Mouse (Mus musculus) midbrain, embryonic 16.5 days (tissue): Measurements from ENCODE around the gene Cage1. TPM values are rescaled to one million over a fixed set of nuclear protein-coding genes. Genes with fewer than 3 reads are reported as not detected.

Experiments
- ATAC-seq: fragments of 200-750 bp; cut with Nextera tagmentation; 2 replicates; pipeline ENCODE4 v1.8.0; 2017; ENCODE audit warnings: moderate TSS enrichment
- H3K27ac ChIP-seq: fragments of 300-500 bp; sonication (generic); 2 replicates; pipeline ENCODE4 v1.5.1; 2014; ENCODE audit warnings: mild to moderate bottlenecking, low read length, mixed read lengths
- H3K27me3 ChIP-seq: fragments of 300-500 bp; sonication (generic); 2 replicates; pipeline ENCODE4 v1.6.1; 2014; ENCODE audit warnings: low read depth, low read length, mixed read lengths; ENCODE audit not compliant: control insufficient read depth, insufficient read depth
- H3K36me3 ChIP-seq: fragments of 300-500 bp; sonication (generic); 2 replicates; pipeline ENCODE4 v1.6.1; 2014; ENCODE audit warnings: mild to moderate bottlenecking, low read length, moderate library complexity, mixed read lengths; ENCODE audit not compliant: control insufficient read depth, insufficient read depth
- H3K4me1 ChIP-seq: fragments of 300-500 bp; sonication (generic); 2 replicates; pipeline ENCODE4 v1.6.1; 2014; ENCODE audit warnings: mild to moderate bottlenecking, low read length, mixed read lengths; ENCODE audit not compliant: control insufficient read depth, insufficient read depth
- H3K4me2 ChIP-seq: fragments of 300-500 bp; sonication (generic); 2 replicates; pipeline ENCODE4 v1.6.1; 2014; ENCODE audit warnings: mild to moderate bottlenecking, low read length, mixed read lengths
- H3K4me3 ChIP-seq: fragments of 300-500 bp; sonication (generic); 2 replicates; pipeline ENCODE4 v1.5.1; 2014; ENCODE audit warnings: low read depth, mild to moderate bottlenecking, low read length, moderate library complexity, mixed read lengths
- H3K9ac ChIP-seq: fragments of 300-500 bp; sonication (generic); 2 replicates; pipeline ENCODE4 v1.6.1; 2014; ENCODE audit warnings: low read depth, low read length, mixed read lengths
- H3K9me3 ChIP-seq: fragments of 300-500 bp; sonication (generic); replicated peaks from 2 replicates; pipeline ENCODE4 v1.6.1; 2014; ENCODE audit warnings: mild to moderate bottlenecking, low read length, mixed read lengths; ENCODE audit not compliant: control insufficient read depth, poor library complexity, severe bottlenecking
- WGBS: fragments of 180-500 bp; shearing (Covaris S2); extraction: QIAGEN DNeasy Blood & Tissue Kit; methylation state at CpG from one replicate; pipeline ENCODE4 v1.1.7; 2014; 5-methylcytosine and 5-hydroxymethylcytosine counted together
- microRNA-seq: library from miRNA; unstranded; fragments of <30 nt; microRNA quantifications from one replicate; pipeline ENCODE4, GENCODE M21; 2017
- polyA plus RNA-seq: library from polyadenylated mRNA; unstranded; fragments of >200 nt; fragmentation: Nextera tagmentation; extraction: Ambion mirVana; gene quantifications from 2 replicates; pipeline ENCODE4 v1.2.1, GENCODE M21; 2015

Gene Cage1
- polyA plus RNA-seq, 1 experiment from 2014 or later, result 4.1 TPM

DNA sequence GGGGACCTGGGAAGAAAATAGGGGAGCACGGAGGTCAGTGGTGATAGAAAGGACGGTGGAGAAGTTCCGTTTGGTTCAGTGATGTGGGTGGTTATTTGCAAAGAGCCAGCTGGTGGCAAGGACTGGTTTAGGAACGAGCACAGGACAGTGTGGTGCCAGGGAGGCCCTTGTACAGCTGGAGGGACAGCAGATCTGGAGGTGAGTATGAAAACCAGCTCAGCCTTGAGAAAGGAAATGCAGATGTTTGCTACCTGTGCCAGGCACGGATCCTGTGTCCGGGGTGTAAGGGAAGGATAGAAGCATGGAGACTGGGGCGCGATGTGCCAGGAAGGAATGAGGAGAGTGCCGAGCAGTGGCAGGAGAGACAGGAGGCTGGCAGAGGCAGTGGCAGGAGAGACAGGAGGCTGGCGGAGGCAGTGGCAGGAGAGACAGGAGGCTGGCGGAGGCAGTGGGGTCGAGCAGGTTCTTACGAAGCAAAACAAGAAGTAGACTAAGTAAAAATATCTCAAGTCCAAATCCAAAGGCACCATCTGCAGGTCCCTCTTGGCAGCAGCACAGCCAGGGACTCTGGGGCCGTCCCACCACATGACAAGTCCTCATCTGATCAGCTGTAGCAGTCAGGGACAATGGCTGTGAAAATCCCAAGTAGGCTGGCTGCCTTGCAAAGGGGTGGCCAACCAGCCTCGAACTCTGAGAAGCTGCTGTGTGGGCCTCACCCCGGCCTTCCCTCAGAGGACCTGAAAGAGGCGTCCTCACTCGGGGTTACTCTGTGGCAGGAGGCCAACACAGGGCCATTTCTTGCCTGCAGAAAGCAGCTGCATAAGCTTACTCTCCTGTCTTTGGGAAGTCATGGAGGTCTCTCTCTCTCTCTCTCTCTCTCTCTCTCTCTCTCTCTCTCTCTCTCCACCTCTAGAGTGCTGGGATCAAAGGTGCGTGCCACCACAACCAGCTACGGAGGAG, 72.5 kb downstream of the Cage1 start:
- Histone ChIP-seq H3K4me2 (0 out of 2 replicates have a peak overlapping the region, but pooled peaks have one; percentile 34), H3K27me3 (no peaks in the 10 kb centered on the region), H3K36me3 (no peaks in the 10 kb centered on the region), H3K9me3 (no peaks in the 10 kb centered on the region), H3K9ac (no peak overlapping the region), H3K4me3 (no peak overlapping the region), H3K4me1 (peaks cover 8% of the 10 kb centered on the region; the same call in 1 of the 2 replicates), H3K27ac (no peak overlapping the region)
- no peak for ATAC-seq
- WGBS, result 37% methylated on average over 20 of the region's 20 CpGs

DNA sequence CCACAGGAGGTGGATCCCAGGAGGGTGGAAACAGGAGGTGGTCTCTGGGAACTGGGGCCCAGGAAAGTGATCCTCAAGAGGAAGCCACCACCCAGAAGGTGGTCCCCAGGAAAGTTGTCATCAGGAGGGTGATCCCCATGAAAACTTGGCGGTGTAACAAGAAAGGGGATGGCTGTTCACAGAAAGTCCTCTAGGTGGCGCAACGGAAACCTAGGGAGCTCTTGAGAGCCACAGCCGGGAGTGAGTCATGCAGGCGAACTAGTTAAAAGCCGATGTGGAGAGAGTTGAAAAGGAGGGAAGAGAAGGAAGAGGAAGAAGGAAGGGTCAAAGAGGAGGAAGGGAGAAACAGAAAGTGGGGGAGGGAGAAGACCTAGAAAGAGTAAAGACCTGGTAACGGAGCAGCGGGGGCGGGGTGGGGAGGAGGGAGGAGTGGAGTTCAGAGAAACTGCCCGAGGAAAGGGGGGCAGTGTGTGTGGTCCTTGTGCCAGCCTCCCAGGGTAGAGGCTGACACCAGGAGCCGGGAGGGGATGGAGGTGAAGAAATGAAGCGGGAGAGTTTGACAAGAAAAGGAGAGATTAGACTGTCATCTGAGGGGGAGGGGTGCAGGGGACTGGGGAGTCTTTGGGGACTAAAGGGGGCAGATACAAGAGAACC, 73.4 kb downstream of the Cage1 start:
- Histone ChIP-seq H3K4me3 (peak overlapping the region; percentile 3; the same call in 1 of the 2 replicates), H3K36me3 (no peaks in the 10 kb centered on the region), H3K9ac (no peak overlapping the region), H3K27ac (no peak overlapping the region), H3K4me1 (peaks cover 4% of the 10 kb centered on the region; the same call in 1 of the 2 replicates), H3K27me3 (no peaks in the 10 kb centered on the region), H3K9me3 (no peaks in the 10 kb centered on the region), H3K4me2 (peak overlapping the region; percentile 34)
- 0 out of 2 replicates have a peak, but pooled peaks have one; percentile 37 for ATAC-seq
- under 1% methylated on average over 12 of the region's 12 CpGs for WGBS

DNA sequence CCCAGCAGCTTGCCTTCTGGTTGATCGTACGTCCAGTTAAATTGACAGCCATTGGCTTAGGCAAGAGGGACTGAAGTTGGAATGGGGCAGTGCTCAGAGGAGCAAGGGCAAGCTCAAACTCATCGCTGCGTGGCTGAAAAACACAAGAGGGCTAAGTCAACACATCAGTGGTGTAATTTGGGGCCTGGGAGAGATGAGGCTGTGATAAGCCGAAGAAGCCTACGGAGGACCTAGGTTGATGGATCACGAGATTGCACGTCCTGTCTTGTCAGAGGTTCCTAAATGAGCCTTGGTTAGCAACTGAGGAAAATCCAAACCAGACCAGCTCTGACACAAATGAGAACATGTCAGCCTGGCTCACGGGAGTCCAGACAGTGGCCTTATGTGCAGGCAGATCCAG, 74.3 kb downstream of the Cage1 start:
- H3K9me3 ChIP-seq, result no peaks in the 10 kb centered on the region
- H3K4me1 ChIP-seq, result peaks cover 4% of the 10 kb centered on the region; the same call in 1 of the 2 replicates
- H3K4me3 ChIP-seq, result no peak overlapping the region
- no peak for ATAC-seq
- H3K4me2 ChIP-seq, result no peak overlapping the region
- no peaks in the 10 kb centered on the region for H3K36me3 ChIP-seq
- H3K27me3 ChIP-seq, result no peaks in the 10 kb centered on the region
- WGBS, result 90% methylated on average over 9 of the region's 9 CpGs
- no peak overlapping the region for H3K27ac ChIP-seq
- H3K9ac ChIP-seq, result no peak overlapping the region

DNA sequence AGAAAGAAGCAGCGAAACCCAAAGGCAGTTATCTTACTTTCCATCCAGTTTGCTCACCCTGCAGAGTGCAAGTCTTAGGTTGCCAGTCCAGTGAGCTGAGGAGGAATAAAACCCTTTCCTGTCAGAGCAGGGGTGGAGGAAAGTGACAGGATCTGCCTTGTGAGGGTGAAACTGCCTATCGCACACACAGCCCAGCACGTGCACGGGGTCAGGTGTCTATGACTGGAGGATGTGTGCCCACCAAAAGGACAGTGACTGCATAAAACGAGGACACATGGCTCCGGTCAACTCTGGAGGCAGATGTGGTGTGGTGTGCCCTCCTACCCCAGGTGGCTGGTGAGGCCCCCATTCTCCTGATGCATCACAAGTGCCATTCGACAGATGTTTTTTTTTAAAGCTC, 76.9 kb downstream of the Cage1 start:
- H3K9me3 ChIP-seq, result no peaks in the 10 kb centered on the region
- ATAC-seq, result no peak
- no peak overlapping the region for H3K9ac ChIP-seq
- no peak overlapping the region for H3K4me2 ChIP-seq
- WGBS, result 92% methylated on average over 7 of the region's 7 CpGs
- H3K4me1 ChIP-seq, result peaks cover 4% of the 10 kb centered on the region; the same call in 1 of the 2 replicates
- no peaks in the 10 kb centered on the region for H3K27me3 ChIP-seq
- H3K4me3 ChIP-seq, result no peak overlapping the region
- H3K27ac ChIP-seq, result no peak overlapping the region
- H3K36me3 ChIP-seq, result no peaks in the 10 kb centered on the region

DNA sequence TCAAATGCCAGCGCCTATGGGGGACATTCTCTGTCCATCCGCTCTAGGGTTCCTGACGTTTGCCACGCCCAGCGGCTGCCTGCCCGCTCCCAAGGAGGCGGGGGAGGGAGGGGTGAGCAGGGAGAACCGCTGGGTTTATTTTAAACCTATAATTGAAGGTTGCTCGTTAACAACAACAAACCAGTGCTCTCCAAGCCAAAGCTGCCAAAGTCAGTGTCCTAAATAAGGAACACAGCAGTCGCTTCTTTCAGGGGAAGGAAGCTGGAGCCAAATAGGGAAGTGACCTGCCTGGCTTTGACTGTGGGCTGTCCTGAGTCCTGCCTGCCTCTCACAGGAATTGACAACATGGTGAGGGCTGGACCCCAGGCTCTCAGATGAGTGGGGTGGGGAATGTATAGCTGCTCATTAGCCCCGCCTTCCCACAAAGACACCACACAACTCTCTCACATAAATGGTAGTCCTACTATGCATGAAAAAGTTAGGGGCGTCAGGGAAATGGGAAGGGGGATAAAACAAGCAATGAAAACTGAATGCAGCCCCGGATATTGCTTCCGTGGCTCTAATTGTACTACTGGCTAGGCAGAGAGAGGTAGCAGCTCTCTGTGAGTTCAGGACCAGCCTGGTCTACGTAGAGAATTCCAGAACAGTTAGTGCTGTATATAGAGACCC, 77.5 kb downstream of the Cage1 start:
- ATAC-seq, result no peak
- Histone ChIP-seq H3K27ac (no peak overlapping the region), H3K9me3 (no peaks in the 10 kb centered on the region), H3K4me1 (peaks cover 4% of the 10 kb centered on the region; the same call in 1 of the 2 replicates), H3K36me3 (no peaks in the 10 kb centered on the region), H3K4me2 (no peak overlapping the region), H3K27me3 (no peaks in the 10 kb centered on the region), H3K4me3 (no peak overlapping the region), H3K9ac (no peak overlapping the region)
- 77% methylated on average over 15 of the region's 15 CpGs for WGBS

DNA sequence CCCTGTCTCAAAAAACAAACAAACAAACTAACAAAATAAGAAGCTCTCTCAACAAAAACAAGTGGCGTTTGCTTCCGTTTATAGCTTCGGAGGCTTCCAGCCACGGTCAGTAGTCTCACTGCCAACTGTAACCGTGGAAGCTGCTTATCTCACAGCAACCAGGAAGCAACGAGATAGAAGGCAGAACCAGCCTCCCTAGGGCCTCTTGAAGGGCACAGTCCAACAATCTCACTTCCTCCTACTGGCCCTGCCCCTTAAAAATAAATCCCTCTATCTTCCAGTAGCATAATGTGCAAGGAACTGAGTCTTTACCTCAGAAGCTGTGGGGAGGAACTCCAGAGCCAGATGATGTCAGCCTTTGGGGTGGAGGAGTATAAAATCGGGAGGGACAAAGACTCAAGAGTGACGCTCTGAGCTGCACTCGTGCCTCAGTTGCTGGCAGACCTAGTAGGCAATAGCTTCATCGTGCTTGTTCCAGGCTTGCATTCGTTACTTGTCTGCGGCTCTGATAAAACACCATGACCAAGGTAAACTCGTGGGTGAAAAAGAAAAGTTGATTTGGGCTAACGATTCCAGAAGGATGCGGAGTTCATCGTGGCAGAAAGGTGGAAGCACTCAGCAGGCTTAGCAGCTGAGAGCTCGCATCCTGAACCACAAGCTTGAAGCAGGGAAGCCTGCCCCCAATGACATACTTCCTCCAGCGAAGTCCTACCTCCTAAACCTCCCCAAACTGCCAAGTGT, 78.2 kb downstream of the Cage1 start:
- Histone ChIP-seq H3K36me3 (no peaks in the 10 kb centered on the region), H3K9me3 (no peaks in the 10 kb centered on the region), H3K9ac (no peak overlapping the region), H3K4me2 (no peak overlapping the region), H3K27ac (no peak overlapping the region), H3K27me3 (no peaks in the 10 kb centered on the region), H3K4me1 (peaks cover under 1% of the 10 kb centered on the region; the same call in 1 of the 2 replicates), H3K4me3 (no peak overlapping the region)
- 90% methylated on average over 18 of the region's 18 CpGs for WGBS
- no peak for ATAC-seq

Small RNAs within 50 kb of the gene (microRNA-seq; reads per million reads assigned to microRNA genes)
- gene Gm27387, result not detected

Other genes with a start within 250 kb of the Cage1 start
- 69.2 and 71.1 TPM in 2 replicates for gene Ssr1, start 42.9 kb downstream of the Cage1 start, polyA plus RNA-seq
- gene Riok1, start 74 bp downstream of the Cage1 start, polyA plus RNA-seq, result 53.4 and 62.7 TPM in 2 replicates
- 0.11 and 0.14 TPM in 2 replicates for gene Dsp, start 114.2 kb upstream of the Cage1 start, polyA plus RNA-seq
- gene Snrnp48, start 167.9 kb upstream of the Cage1 start, polyA plus RNA-seq, result 25.7 and 28.2 TPM in 2 replicates